Mouse (Mus musculus): Measurements from ENCODE around the gene Slc22a2. TPM values are rescaled to one million over a fixed set of nuclear protein-coding genes. Genes with fewer than 3 reads are reported as not detected.

Gene Slc22a2
- polyA plus RNA-seq, 1 experiment, result not detected

DNA sequence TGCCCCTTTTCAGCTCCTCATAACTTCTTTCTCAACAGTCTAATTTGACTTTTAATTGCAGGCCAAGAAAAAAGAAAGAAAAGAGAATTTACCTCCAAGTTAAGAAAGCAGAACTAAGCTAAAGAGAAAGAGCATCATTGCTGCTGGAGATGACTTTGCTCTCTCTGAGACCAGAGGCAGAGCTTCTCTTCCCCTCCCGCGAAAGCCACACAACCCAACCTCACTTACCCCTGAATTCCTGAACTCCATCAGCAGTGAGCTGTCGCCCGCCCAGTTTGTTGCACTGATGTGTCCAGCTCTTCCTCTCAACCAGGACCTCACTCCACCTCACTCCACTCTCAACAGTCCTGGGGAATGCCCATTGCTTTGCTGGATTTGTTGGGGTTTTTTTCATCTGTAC is 44.1 kb downstream of the Slc22a2 start:
- TF ChIP-seq CTCF (IDR thresholded peaks at IDR 0.05; ENCODE audit: borderline replicate concordance, insufficient read depth, low read length), result no peak
- TF ChIP-seq POLR2A (IDR thresholded peaks at IDR 0.05; ENCODE audit: low read depth, low read length), result no peak
- peaks cover 3% of the 10 kb centered on the region; the same call in 1 of the 2 replicates for H3K4me1 ChIP-seq (ENCODE audit: control insufficient read depth, insufficient read depth, low read length)
- H3K27ac ChIP-seq (ENCODE audit: insufficient read depth, low read length), result no peak overlapping the region
- H3K4me3 ChIP-seq (ENCODE audit: insufficient read depth, low read length), result no peak overlapping the region

DNA sequence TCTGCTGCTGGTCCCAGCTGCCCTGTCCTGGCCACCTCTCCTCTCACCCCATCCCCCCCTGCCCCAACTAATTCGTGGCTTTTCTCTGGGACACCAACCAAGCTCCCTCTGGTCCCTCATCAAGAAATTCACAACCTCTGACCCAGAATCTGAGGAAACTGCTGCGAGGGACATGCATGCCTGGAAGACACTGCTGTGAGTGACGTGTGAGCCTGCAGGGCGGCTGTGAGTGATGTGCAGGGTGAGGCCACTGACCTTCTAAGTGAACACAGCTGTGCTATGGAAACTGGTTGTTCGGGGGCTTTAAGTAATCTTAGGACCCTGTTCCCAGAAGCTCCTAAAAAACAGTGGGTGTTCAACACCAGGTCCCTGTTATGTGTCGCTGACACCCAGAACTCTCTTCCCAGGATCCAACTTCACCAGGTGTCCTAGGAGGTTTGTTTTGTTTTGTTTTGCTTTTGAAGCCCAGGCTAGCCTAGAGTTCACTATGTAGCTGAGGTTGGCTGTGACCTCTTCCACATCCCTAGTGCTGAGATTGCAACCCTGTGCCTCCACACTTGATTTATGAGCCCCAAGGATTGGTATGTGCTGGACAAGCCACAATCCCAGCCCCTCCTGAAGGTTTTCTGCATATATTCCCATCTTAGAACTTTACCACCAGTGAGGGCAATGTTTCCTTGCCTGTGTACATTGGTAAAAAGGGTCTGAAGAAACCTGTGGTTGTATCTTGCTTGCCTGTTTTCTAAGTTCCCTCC is 47.2 kb downstream of the Slc22a2 start:
- Histone ChIP-seq H3K27ac (ENCODE audit: insufficient read depth, low read length) (no peak overlapping the region), H3K4me1 (ENCODE audit: control insufficient read depth, insufficient read depth, low read length) (peaks cover 3% of the 10 kb centered on the region; the same call in 1 of the 2 replicates), H3K4me3 (ENCODE audit: insufficient read depth, low read length) (no peak overlapping the region)
- TF ChIP-seq POLR2A (IDR thresholded peaks at IDR 0.05; ENCODE audit: low read depth, low read length) (no peak), CTCF (IDR thresholded peaks at IDR 0.05; ENCODE audit: borderline replicate concordance, insufficient read depth, low read length) (no peak)

DNA sequence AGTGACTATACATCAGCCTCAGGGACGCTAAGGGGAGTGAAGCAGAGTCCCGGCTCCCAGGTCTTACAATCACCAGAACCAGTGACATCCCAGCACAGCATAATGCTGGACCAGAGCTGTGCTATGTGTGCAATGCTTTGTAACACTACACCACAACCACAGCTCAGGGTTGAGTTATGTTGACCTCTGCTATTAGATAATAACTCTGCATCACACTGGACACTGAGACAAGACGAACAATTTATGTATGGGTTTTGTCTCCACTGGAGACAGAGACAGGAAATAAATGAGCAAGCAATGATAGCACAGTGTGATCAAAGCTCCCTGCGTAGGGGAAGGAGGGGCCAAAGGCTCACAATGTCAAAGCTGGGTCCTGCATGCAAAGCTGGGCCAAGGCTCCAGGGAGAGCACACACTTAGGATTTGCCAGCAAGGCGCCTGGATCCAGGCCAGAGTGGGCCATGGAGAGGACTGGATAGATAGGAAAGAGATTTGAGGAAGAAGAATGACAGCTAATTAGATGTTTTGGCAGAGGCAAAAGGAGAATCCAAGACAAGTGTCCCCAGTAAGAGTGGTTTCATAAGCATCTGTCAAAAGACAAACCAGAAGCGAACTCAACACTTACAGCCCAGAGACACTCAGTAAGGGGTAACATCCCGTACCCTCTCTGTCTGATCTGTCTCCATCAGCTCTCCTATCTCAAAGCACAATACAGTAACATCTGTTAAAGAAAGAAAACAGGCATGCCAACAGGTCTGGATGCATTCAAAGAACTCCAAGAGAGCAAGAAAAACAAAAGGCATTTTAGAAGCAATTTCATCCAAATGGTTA is 48.1 kb downstream of the Slc22a2 start:
- Histone ChIP-seq H3K4me3 (ENCODE audit: insufficient read depth, low read length) (no peak overlapping the region), H3K4me1 (ENCODE audit: control insufficient read depth, insufficient read depth, low read length) (peaks cover 3% of the 10 kb centered on the region; the same call in 1 of the 2 replicates), H3K27ac (ENCODE audit: insufficient read depth, low read length) (no peak overlapping the region)
- TF ChIP-seq CTCF (IDR thresholded peaks at IDR 0.05; ENCODE audit: borderline replicate concordance, insufficient read depth, low read length) (no peak), POLR2A (IDR thresholded peaks at IDR 0.05; ENCODE audit: low read depth, low read length) (no peak)

DNA sequence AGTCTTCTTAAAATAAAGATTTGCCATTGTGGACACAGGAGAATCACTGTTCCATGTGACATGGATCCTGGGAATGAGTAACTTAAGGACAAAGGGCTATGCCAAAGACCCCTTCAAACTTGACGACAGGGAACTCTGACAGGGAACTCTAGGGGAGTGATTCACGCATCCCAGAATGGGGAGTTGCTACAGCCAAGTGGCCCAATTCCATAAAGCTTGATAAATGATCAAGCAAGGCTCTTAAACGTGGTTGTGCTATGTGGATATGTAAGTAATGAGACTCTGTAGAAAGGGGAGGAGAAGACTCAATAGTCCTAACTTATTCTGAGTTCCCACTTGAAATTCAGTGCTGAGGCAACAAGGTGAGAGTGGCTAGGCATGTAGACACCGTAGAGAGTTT is 50.9 kb downstream of the Slc22a2 start:
- Histone ChIP-seq H3K27ac (ENCODE audit: insufficient read depth, low read length) (no peak overlapping the region), H3K4me3 (ENCODE audit: insufficient read depth, low read length) (no peak overlapping the region), H3K4me1 (ENCODE audit: control insufficient read depth, insufficient read depth, low read length) (peaks cover 3% of the 10 kb centered on the region; the same call in 1 of the 2 replicates)
- TF ChIP-seq POLR2A (IDR thresholded peaks at IDR 0.05; ENCODE audit: low read depth, low read length), result no peak
- TF ChIP-seq CTCF (IDR thresholded peaks at IDR 0.05; ENCODE audit: borderline replicate concordance, insufficient read depth, low read length), result no peak

DNA sequence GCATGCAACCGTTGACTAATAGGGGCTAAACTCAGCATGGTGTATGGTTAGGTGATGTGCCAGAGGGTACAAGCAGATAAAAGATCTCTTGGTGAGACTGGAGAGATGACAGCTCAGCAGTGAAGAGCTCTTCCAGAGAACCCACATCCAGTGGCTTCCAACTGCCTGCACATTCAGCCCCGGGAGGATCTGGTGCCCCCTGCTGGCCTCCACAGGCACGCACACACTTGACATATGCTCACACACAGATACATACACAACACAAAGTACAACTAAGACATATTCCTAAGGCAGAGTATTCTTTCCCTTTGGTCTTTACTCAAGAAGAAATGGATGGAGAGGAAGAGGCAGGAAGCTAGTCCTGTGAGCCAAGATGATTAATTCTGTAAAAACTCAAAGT is 55.7 kb downstream of the Slc22a2 start:
- TF ChIP-seq POLR2A (IDR thresholded peaks at IDR 0.05; ENCODE audit: low read depth, low read length), result no peak
- no peak for TF ChIP-seq CTCF (IDR thresholded peaks at IDR 0.05; ENCODE audit: borderline replicate concordance, insufficient read depth, low read length)
- H3K27ac ChIP-seq (ENCODE audit: insufficient read depth, low read length), result no peak overlapping the region
- H3K4me1 ChIP-seq (ENCODE audit: control insufficient read depth, insufficient read depth, low read length), result no peaks in the 10 kb centered on the region
- no peak overlapping the region for H3K4me3 ChIP-seq (ENCODE audit: insufficient read depth, low read length)

DNA sequence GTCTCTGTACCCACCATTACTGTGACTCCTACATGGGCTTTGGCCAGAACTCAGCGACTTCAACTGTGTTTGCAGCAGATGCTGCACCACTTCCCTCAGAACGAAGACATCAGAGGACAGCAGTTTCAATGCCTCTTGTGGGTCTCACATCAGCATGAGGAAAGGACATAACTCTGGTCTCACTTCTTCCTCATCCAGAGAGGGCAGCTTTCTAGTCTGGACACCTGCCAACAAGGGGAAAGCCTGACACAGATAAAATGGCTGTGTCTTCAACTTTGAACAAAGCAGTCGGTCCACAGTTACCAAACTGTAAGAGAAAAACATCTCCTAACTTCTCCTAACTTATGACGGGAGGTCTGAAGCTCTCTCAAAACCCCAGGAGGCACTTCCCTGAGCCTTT is 57.2 kb downstream of the Slc22a2 start:
- TF ChIP-seq CTCF (IDR thresholded peaks at IDR 0.05; ENCODE audit: borderline replicate concordance, insufficient read depth, low read length) (no peak), POLR2A (IDR thresholded peaks at IDR 0.05; ENCODE audit: low read depth, low read length) (no peak)
- no peak overlapping the region for H3K27ac ChIP-seq (ENCODE audit: insufficient read depth, low read length)
- H3K4me1 ChIP-seq (ENCODE audit: control insufficient read depth, insufficient read depth, low read length), result no peaks in the 10 kb centered on the region
- no peak overlapping the region for H3K4me3 ChIP-seq (ENCODE audit: insufficient read depth, low read length)

DNA sequence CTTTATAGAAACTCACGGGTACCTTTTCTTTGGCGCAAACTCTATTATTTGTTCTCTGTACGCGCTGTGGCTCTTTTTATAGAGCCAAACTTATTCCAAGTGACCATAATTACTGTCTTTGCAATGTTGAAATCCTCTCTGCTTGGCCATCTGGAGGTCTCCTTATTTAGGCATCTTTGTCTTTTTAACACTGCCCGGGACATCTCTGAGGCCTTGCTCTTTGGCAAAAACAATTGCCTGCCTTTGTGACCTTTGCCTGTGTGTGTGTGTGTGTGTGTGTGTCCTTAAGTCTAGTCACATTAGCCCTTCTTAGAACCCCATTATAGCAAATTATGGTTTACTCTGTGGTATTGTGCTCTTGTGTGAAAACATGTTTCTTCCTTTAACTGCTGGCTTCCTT is 61.5 kb downstream of the Slc22a2 start:
- TF ChIP-seq CTCF (IDR thresholded peaks at IDR 0.05; ENCODE audit: borderline replicate concordance, insufficient read depth, low read length), result no peak
- TF ChIP-seq POLR2A (IDR thresholded peaks at IDR 0.05; ENCODE audit: low read depth, low read length), result no peak
- Histone ChIP-seq H3K4me1 (ENCODE audit: control insufficient read depth, insufficient read depth, low read length) (no peaks in the 10 kb centered on the region), H3K4me3 (ENCODE audit: insufficient read depth, low read length) (no peak overlapping the region), H3K27ac (ENCODE audit: insufficient read depth, low read length) (no peak overlapping the region)

DNA sequence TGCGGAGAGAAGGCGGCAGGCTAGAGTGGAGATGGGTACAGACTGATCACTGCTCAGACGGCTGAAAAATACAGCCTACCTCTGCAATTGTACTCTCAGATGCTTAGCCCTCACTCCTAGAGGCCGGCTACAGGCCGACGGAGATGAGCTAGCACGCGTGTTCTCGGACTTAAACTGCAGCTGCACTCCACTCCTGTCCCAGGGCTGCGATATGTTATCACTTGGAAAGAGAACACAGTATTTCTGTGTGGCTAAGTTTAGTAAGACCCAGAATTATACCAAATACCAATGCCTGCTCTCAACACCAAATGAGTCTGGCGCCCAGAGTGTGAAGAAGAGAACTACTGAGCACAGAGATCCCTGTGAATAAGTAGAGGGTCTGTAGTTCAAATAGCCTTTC is 68.7 kb downstream of the Slc22a2 start:
- TF ChIP-seq POLR2A (IDR thresholded peaks at IDR 0.05; ENCODE audit: low read depth, low read length), result no peak
- TF ChIP-seq CTCF (IDR thresholded peaks at IDR 0.05; ENCODE audit: borderline replicate concordance, insufficient read depth, low read length), result no peak
- Histone ChIP-seq H3K27ac (ENCODE audit: insufficient read depth, low read length) (no peak overlapping the region), H3K4me1 (ENCODE audit: control insufficient read depth, insufficient read depth, low read length) (no peaks in the 10 kb centered on the region), H3K4me3 (ENCODE audit: insufficient read depth, low read length) (no peak overlapping the region)

DNA sequence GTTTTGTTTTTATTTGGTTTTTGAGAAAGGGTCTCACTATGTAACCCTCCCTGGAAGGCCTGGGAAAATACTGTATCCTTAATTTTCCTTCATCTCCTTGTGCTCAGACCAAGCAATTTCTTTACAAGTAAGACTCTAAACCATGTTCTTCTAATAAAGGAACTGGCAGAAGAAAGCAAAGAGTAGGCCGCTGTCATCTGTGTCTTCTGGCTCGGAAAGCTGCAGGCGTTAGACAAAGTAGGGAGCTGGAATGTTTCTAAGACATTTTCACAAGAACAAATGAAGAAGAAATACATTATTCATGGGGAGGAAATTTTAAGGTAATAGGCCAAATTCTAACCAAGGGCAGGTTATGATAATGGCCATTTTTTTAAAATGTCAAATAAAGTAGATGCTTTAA is 70.1 kb downstream of the Slc22a2 start:
- TF ChIP-seq CTCF (IDR thresholded peaks at IDR 0.05; ENCODE audit: borderline replicate concordance, insufficient read depth, low read length) (no peak), POLR2A (IDR thresholded peaks at IDR 0.05; ENCODE audit: low read depth, low read length) (no peak)
- Histone ChIP-seq H3K4me3 (ENCODE audit: insufficient read depth, low read length) (no peak overlapping the region), H3K4me1 (ENCODE audit: control insufficient read depth, insufficient read depth, low read length) (no peaks in the 10 kb centered on the region), H3K27ac (ENCODE audit: insufficient read depth, low read length) (no peak overlapping the region)

DNA sequence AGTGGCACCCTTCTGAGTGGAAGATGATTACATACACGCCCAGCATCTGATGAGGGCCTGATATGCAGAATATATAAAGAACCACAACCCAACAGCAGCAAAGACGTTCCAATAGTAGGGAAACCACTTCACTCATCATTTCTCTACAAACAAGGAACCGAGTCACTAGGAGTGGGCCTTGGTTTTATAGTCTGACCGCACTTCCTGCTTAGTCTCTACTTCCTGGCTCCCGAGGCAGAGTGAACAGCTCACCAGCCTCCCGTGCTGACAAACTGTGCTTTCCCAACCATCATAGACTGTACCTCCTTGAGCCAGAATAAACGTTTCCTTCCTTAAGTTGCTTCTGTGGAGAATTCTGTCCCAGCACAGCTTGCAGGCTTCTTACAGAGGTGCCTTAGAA is 71.9 kb downstream of the Slc22a2 start:
- TF ChIP-seq POLR2A (IDR thresholded peaks at IDR 0.05; ENCODE audit: low read depth, low read length) (no peak), CTCF (IDR thresholded peaks at IDR 0.05; ENCODE audit: borderline replicate concordance, insufficient read depth, low read length) (no peak)

More for the DNA sequence above, 71.9 kb downstream of the Slc22a2 start:
- Histone ChIP-seq H3K27ac (ENCODE audit: insufficient read depth, low read length) (no peak overlapping the region), H3K4me3 (ENCODE audit: insufficient read depth, low read length) (no peak overlapping the region), H3K4me1 (ENCODE audit: control insufficient read depth, insufficient read depth, low read length) (no peaks in the 10 kb centered on the region)
